Mouse (Mus musculus) erythroblast, adult 5-6 weeks (primary cell): ENCODE results near the gene Snx19. TPM values are rescaled to one million over a fixed set of nuclear protein-coding genes. Genes with fewer than 3 reads are reported as not detected.

Experiments
- ATAC-seq: replicated peaks from 2 replicates; pipeline ENCODE4 v1.8.0; 2016; ENCODE audit warnings: moderate number of reproducible peaks, mild to moderate bottlenecking, moderate TSS enrichment, inconsistent platforms; ENCODE audit not compliant: poor library complexity, low FRiP score, severe bottlenecking
- total RNA-seq, 2 experiments: library from RNA; stranded (forward) in 1 of 2; stranded (reverse) in 1 of 2; fragments of 150-400 nt in 1 of 2; fragments of 200-764, 138-1000 nt in 1 of 2; gene quantifications; 2 replicates each; pipeline versions ENCODE4 v1.2.3 to v1.2.4; 2015 to 2017; ENCODE audit warnings: low replicate concordance in 2 of 2

Gene Snx19
- total RNA-seq (2015; ENCODE audit: low replicate concordance), result 3.6 and 3.7 TPM in 2 replicates
- 2.4 and 2.9 TPM in 2 replicates for total RNA-seq (2017; ENCODE audit: low replicate concordance)

DNA sequence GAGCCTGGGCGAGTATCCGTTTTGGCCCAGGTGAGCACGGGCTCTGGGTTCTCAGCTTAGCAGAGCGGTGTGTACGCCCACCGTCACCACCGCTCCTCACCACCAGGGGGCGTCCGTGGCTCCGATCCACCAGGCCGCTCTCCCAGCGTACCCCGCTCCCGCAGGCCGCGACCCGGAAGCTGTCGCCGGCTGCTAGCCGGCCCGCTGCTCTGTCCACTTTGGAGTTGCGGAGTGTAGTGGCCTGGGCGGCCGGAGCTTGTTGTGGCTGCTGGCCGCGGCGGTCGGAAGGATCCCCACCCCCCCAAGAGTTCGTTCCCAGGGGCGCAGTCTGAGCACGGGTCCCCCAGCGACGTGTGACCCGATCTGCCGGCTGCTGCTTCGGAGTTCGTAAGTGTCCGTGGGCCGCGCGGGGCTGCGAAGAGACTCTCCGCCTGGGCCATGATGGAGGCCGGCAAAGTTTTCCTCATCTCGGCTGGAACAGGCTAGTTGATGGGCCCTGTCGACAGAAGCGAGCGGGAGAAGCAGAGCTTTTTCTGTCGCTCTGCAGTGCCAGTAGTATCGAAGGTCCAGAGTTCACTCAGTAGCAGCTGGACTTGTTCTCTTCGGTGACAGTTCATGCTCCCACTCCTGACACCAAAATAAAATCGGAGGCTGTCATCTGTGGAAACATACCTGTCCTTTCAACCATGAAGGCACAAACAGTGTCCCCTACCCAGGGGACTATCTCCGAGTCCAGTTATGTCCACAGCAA is at the start of gene Snx19:
Snx19 (plus strand) TSS at position 227 of the 751 bp plus-strand sequence.
- peak; percentile 98 for ATAC-seq

DNA sequence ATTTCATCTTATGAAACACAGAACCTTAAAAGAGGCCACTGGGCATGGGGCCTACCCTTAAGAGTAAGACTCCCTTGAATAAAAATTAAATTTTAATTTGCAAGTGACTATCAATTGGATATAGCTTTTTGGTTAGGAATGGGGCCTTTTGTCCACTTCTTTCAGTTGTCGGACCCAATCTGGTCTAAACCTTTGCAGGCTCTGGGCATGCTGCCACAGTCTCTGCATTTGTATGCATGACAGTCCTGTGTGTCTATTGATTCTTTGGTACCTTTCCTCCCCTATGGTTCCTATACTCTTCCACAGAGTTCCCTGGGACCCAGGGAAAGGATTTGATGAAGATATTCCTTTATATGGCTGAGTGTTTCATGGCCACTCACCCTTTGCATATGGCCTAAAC is 26.1 kb upstream of the Snx19 start:
- ATAC-seq, result no peak

DNA sequence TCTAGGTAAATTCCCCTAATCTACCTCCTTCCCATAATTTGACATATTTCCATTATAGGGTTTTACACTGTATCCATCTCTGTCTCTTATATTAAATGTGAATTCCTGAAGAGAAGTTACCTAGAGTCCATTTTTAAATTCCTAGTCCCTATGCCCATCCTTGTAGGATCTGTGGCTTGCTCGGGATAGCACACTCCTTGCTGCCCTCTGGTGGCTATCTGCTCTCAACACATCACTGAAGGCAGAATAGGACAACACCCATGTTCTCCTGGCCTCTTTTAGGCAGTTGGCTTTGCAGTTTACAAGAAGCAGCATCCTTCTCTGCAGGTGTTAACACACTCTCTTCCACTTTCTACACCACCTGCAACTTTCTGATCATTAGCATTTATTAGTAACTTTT is 4.0 kb upstream of the Snx19 start:
- ATAC-seq, result 0 out of 2 replicates have a peak, but pooled peaks have one; percentile 65

DNA sequence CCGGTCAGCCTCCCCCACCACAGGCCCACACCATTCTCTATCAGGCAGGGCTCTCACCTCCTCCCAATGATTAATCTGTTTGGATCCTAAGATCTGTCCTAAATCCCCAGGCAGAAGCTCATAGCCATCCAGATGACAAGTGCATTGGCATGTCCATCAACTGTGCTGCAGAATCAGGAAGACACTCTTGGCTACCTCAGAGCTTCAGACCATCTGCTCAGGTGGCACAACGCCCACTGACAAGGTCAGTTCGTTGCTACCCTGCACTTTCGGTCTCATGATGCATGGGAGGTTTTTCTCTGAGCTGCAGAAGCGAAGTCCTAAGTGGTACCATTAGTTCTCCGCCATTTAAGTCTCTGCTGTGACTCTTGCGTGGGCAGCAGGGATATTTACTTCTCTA is 1.7 kb upstream of the Snx19 start:
- ATAC-seq, result no peak

DNA sequence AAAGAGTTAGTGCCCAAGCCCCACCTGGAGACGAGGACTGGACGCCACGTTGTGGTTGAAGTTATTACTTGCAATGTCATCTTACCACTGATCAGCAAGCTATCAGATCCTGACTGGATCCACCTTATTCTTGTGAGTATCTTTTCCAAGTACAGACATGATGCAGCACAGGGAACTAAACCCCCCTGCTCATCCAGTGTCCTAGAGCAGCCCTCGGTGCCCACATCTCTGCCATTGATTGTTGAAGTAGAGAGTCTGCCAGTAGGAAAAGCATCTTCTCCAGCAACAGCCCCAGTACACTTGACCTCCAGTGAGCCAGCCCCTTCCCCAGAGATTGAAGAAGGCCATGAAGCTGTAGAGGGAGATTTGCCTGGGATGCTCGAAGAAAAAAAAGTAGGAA is 1.3 kb downstream of the Snx19 start:
- ATAC-seq, result no peak

DNA sequence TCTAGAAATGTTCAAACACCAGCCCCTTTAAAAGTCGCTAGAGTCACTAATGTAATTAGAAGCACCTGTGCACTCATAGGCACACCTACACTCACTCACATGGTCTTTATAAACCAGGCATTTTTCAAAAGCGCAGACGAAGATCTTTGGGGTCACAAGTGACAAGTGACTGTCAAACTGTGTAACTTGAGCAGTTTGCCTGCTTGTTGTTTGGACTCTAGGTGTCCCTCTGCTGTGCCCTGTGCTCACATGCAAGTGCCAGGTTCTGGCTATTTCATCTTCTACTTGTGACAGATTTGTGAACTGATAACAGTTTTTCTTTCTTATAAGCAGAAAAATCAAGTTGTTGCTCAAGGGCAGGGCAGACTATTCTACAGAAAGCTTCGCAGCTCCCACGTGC is 3.5 kb downstream of the Snx19 start:
- ATAC-seq, result no peak

DNA sequence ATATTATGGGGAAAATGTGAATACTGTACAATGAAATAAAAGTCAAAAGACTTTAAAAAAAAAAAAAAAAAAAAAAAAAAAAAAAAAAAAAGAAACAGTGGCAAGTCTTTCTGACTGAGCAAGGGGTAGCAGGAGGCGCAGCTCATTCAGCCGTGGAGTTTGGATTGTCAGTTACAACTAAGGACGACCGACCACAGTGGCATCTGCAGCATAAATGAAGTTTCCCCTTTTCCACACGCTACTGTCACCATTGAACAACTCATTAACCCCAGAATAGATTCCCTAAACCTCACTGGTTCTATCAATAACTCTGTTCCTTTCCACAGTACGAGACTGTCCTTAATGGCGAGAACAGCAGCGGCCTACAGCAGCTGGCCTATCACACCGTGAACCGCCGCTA is 5.0 kb downstream of the Snx19 start:
- no peak for ATAC-seq

DNA sequence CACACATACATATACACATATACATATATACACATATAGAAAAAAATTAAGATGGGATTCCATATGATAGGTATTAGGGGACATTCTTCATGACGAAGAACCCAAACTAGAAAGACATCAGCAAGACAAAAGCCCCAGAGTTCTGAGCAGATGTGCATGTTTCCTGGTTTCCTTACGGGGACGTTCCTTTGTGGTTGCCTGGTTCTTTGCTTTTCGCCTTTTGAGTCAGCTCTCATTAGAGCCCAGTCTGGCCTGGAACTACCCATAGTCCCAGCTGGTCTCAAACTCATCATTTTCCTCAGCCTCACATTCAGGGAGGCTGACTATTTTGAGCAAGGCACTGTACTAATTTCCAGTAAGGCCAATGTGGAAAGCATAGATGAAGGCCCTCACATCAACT is 7.0 kb downstream of the Snx19 start:
- no peak for ATAC-seq

DNA sequence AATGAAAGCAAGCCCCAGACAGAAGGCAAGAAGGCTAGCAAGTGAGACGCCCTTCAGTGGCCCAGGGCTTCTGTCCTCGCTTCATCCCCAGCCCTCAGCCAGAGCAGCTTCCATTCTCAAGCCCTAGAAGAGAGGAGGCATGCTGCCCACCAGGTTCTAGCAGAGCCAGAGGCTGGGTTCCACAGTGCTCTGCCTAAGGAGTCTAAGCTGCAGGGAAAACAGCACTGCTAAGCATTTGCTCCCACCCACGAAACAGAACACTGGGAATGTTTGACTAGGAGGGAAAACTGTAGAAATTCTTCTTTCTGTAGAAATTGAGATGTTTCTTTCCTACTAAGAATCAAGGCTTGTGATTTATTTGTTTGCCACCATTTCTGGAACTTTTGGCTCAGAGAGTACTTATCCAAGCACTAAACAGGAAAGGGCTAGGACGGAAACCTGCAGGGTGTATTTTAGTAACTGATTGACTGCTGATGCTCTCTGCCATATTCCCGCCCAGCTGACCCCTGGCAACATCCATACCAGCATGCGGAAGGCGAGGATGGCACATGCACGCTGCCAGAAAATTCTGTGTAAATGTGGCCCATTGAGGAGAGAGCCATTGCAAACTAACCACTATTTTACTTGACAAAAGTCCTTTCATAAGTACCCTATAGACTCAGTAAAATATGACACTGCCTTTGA is 9.1 kb downstream of the Snx19 start:
- no peak for ATAC-seq

DNA sequence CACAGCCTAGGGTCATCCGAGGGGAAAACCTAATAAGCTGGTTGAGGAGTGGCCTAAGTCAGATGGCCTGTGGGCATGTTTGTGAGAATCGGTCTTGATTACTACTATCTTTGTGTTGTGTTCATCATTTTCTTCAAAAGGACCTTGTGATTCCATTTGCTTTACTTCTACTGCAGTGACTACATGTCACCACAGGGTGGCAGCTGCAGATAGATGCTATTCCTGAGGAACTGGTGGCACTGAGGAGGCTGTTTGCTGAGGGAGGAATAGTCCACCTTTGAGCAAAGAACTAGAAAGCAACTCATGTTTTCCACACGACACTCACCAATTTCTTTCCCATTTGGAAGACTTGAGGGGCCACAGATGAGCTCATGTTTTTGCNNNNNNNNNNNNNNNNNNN is 11.6 kb downstream of the Snx19 start:
- no peak for ATAC-seq

DNA sequence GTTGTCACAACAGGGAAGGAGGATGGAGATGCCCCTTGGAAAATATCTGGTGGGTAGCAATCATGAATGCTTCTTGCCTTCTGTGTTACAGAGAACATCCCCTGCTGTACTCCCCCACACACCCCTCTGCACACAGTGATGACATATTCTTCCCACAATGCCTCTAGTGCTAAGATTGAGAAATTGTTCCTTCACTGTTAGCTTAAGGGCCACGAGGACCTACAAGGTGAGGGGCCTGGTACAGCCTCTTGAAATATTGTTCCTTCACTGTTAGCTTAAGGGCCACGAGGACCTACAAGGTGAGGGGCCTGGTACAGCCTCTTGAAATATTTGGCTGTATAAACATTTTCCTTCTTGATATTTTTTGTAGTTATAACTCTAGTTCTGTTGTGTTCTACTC is 14.9 kb downstream of the Snx19 start:
- no peak for ATAC-seq

DNA sequence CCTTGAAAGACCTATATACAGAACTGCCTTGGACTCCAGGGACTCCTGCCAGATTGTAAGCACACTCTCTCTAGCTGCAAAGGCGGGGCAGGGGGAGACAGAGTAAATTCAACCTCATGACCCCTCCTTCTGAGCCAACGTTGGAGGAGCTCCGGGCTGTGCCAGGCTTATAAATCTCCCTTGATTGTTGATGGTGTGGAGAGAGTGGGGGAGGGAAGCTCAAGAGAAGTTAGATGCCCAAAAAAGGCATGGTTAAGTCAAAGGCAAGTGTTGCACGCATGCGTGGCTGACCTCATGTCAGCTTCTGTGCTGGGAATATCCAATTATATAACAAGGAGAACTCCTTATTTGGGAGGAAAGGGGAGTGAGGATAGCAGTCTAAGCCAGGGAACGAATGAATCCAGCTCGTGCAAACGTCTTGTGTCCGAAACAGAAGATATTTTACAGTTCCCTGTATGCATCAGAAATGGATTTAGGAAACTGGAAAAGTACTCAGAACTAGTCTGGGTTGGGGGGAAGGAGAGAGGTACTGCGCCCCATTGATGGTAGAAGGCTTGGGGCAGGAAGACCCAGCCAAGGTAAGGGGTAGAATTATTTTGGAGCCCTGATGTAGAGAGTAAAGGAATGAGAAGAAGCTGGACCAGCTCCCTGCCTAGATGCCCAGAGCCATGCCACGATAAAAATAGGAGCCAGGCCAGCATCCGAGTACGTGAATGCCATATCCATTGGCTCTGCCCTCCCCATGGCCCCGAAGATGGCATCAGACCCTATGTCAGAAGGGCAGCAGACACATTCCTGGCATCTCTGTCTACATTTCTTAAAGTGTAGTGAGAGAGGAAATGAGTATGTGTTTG is 18.6 kb downstream of the Snx19 start:
- no peak for ATAC-seq

DNA sequence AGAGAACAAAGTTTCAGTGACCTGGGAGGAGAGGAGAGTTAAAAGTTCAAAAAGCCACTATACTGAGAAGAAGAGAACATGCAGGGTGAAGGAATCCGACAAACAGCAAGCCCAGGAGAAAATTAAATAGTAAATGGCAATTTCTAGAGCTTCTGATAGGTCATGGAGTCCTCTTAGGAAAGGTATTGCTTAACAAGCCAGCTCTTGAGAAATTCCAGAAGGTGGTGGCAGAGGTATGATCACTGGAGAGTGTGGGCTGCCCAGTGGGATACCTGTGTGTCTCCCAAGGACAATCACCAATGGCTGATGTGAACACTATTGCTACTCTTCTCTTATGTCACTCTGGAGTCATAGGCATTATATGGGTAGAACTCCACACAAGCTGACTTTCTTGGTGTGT is 19.2 kb downstream of the Snx19 start:
- ATAC-seq, result no peak

DNA sequence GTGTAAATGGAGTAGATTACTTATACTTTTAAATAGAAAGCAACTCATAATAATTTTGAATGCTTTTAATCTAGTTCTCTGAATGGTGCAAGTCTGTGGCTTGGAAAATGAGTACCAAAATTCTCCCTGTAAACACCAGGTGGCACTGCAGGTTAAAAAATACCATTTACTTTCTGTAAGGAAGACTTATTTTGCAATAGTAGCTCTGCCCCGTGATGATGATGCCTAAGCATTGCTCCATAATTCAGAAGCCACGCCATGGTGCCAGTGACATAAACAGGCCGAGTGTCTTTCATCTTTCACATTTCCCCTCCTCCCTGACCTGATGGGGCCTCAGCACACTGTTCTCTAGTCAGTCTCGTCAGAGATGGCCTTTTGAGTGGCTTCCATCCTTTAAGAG is 21.6 kb downstream of the Snx19 start:
- ATAC-seq, result no peak

DNA sequence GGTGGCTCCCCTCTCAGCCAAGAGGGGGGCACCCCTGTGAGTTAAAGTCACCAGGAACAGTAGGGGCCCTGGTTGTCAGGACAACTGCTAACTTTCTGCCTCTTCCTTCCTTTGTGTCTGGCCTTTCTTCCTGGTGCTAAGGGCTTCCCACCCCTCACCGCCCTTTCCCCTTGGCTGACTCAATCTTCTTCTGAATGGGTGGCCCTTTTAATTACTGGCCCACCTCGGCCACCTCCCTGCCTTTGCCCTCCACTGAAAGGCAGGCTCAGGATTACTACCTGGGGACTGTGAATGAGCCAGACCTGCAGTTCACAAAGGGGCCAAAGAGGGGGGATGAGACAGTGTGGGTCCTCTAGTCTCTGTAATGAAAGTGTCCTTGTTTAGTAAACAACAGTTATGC is 23.0 kb downstream of the Snx19 start:
- no peak for ATAC-seq

DNA sequence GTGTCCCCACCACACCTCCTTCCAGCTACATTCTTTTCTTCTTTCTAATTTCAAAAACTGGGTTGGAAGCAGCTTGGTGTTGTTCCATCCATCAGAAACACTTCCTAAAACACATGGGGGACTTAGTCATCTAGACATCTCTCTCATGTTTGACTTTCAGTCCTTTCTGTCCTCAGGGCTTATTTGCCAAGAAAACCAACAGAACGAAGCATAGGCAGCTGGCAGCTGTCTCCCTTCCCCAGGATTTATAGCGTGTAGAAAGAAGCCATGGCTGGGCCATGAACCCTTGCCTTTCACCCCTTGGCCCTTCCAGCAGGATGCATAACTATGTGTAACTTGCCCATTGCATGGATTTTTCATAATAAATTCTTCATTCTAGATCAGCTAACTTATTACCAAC is 23.9 kb downstream of the Snx19 start:
- ATAC-seq, result no peak

DNA sequence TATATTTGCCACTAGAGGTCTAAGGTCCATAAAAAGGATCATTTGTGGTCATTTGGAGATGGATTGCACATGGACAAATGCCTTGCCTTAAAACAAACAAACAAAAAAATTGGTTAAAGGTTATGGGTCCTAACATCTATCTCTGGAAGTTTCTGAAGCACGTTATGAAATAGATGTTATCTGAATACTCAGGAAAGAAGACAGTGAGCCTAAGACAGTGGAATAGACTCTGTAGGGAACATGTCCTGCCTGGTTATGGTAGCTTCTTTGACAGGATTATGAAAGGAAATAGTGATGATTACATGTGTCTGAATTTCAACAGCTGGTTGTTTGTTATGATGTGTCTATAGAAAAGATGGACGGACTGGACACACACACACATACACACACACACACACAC is 27.6 kb downstream of the Snx19 start:
- no peak for ATAC-seq

DNA sequence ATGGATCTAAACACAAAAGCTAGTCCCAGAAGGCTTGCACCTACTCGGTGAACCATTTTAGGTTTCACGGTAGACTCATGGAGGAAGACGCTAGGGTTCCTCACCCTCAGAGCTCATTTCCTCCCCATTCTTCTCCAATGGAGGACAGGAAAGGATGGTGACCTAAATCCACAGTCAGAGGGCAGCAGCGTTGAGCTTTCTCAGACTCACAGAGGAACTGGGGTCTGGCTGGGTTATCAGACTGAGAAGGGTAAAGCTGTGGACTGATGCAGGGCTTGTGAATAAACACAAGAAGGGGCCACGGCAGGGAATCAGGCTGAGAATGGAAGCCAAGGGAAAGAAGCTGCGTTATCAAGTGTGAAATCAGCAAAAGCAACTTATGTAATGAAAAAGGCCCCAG is 29.3 kb downstream of the Snx19 start:
- no peak for ATAC-seq

DNA sequence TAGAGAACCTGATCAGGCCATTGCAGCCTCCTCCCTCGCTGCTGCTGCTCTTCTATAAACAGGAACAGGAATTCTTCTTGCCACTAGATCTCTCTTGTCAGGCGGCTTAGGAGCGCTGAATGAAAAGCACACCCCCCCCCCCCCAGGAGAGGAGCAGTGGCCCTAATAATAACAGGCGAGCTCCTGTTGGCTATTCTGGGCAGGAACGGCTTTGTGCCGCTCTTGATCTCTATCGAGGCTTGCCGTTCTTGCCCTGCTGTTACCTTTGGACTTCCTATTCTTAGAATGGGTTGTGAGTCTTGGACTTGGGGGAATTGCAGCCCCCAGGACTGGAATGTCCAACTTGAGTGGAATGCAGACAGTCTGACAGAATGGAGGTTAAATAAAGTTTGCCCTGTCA is 33.6 kb downstream of the Snx19 start:
- no peak for ATAC-seq

DNA sequence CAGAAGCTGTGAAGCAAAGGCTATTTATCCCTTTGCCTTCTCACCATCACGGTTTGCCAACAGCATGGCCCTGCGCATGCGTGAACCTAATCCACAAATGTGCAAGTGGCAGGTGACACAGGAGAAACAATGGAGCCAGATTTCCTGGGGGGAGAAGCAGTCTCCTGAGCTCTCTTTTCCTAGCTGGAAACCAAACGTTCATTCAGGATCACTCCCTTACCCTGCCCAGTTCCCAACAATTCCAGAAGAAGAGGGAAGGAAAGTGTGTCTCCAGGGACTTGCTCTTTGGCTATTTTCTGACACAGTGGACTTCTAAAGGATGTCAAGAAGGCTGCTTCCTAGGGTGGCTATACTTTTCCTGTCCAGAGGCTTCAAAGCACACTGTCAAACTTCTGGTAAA is 37.8 kb downstream of the Snx19 start:
- no peak for ATAC-seq

DNA sequence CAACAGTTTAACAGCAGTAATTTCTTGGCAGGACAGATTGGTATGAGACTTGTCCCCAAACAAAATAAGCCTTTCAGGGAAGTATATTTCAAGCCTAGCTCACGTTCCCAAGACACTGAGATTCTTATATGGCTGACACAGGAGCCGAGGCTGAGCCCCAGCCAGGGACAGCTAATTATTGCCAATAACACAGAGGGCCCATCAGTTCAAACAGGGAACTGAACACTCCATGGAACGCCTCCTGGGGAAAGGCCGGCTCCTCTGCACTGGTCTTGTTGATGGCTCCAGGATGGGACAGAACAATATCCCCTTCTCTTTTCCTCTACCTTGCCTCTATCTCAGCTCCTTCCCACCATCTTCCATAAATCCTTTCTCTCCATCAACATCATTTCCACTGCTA is 53.1 kb downstream of the Snx19 start:
- ATAC-seq, result no peak
